Comparison of ENCODE assay signal across 14 mouse cellular contexts in the genomic region with DNA sequence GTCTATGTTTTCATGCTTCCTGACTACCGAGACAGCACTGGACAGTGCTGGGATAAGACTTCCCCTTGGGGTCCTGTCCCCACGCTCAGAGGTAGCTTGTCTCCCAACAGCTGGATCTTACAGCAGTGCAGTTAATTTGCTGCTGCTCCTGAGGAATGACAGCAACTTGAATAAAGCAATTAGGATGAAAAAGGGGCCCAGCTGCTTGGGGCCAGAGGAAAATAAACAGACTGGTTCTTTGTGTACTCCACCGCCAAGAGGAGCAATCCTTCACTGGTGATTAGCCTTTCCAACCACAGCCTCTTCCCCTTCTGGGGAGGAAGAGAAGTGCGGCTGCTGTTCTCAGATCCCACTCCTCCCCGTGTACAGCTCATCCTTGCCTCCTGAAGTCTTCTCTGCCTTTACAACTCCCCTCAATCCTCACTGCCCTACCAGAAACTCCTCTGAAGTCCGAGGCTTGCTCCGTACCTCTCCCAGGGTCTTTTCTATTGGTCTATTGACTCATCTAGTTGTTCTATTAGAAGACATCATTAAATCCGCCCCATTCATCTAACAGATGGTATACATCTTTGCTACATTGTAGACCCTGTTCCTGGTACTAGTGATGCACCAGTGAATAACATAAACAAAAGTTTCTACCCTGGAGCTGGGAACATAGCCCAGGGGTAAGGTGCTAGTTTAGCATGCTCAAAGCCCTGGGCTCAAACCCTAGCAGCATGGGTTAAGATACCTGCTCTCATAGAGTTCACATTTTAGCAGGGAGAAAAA. TPM values are rescaled to one million over a fixed set of nuclear protein-coding genes. Genes with fewer than 3 reads are reported as not detected.
DNase-seq lines count a peak whose midpoint lies in the region; ATAC-seq and TF ChIP-seq lines count a peak whose summit lies in the region.
"Had no signal": no experiment of that assay in that cellular context is flagged by ENCODE, and none has a peak within 500 bp of the region (broad histone marks: within the 10 kb centered on the region; RNA-seq: fewer than 3 reads in every experiment).

No protein-coding gene starts in this region.

- 10% methylated on average over 8 of the region's 8 CpGs for WGBS in kidney, embryonic 15.5 days

- no peaks in the 10 kb centered on the region for H3K9me3 ChIP-seq in kidney, embryonic 15.5 days (replicated peaks)
- H3K9me3 ChIP-seq: neural tube, embryonic 13.5 days had no signal

- H3K4me2 ChIP-seq in kidney, embryonic 15.5 days: peak overlapping the region; percentile 26; the same call in 1 of the 2 replicates
- H3K4me2 ChIP-seq: neural tube, embryonic 13.5 days had no signal

- no peak overlapping the region for H3K9ac ChIP-seq in kidney, embryonic 15.5 days
- H3K9ac ChIP-seq: neural tube, embryonic 13.5 days had no signal

- H3K4me3 ChIP-seq in gastrocnemius, adult 2 months: no peak overlapping the region
- H3K4me3 ChIP-seq in kidney, embryonic 15.5 days (replicated peaks): no peak overlapping the region
- H3K4me3 ChIP-seq: neural tube, embryonic 13.5 days had no signal

- H3K27me3 ChIP-seq in kidney, embryonic 15.5 days: peaks cover 19% of the 10 kb centered on the region

- intact Hi-C loops in gastrocnemius, adult 2 months (cut with DNase I): no loop called here
- intact Hi-C loops in gastrocnemius, postnatal 14 days (cut with DNase I; ENCODE audit: low total_unique reads): no loop called here

- no peak for DNase-seq in gastrocnemius, adult 2 months
- no peak for DNase-seq in gastrocnemius, postnatal 14 days
- peak; percentile 21 for DNase-seq in brain, embryonic 14.5 days (ENCODE audit: low read depth)
- DNase-seq in lung, postnatal 25 days (ENCODE audit: low spot score): peak; percentile 71
- no peak for DNase-seq in gastrocnemius, postnatal 10 days
- DNase-seq in layer of hippocampus, adult 9-10 months (ENCODE audit: low spot score): no peak

- peak; percentile 79 for ATAC-seq in kidney, embryonic 15.5 days (replicated peaks; ENCODE audit: low FRiP score)
- ATAC-seq in granulocyte monocyte progenitor cell, adult 5-6 weeks (replicated peaks; ENCODE audit: poor library complexity, severe bottlenecking): no peak
- ATAC-seq: forebrain, embryonic 16.5 days had no signal

- H3K27ac ChIP-seq in gastrocnemius, adult 2 months: peak overlapping the region; percentile 73
- peak overlapping the region; percentile 84 for H3K27ac ChIP-seq in kidney, embryonic 15.5 days
- H3K27ac ChIP-seq: neural tube, embryonic 13.5 days had no signal

- H3K36me3 ChIP-seq in kidney, embryonic 15.5 days: no peaks in the 10 kb centered on the region
- H3K36me3 ChIP-seq: neural tube, embryonic 13.5 days had no signal

- TF ChIP-seq CTCF in gastrocnemius, adult 2 months (IDR thresholded peaks at IDR 0.05): 0 out of 2 replicates have a peak, but pooled peaks have one; percentile 2
- peak; percentile 13; the same call in 1 of the 2 replicates for TF ChIP-seq CTCF in brain, embryonic 14.5 days (IDR thresholded peaks at IDR 0.05; ENCODE audit: borderline replicate concordance, extremely low read depth, insufficient read depth, insufficient read length)

- H3K4me1 ChIP-seq in kidney, embryonic 15.5 days: peaks cover 37% of the 10 kb centered on the region

- TF ChIP-seq POLR2A in brain, embryonic 14.5 days (IDR thresholded peaks at IDR 0.05; ENCODE audit: borderline replicate concordance, extremely low read depth, insufficient read depth, insufficient read length, poor library complexity, severe bottlenecking): no peak

RNA-seq across cellular contexts. Expression of a gene that starts 4.9 kb away (rescaled TPM):
- 10 to 100 TPM in 1 of 2 experiments, 1 to 10 TPM in 1; 7.8 to 19.5 TPM for total RNA-seq in gastrocnemius, adult 2 months (2021)
- 10 to 100 TPM in 1 of 2 experiments, 1 to 10 TPM in 1; 5.5 to 10.2 TPM for total RNA-seq in gastrocnemius, postnatal 14 days (2021)
- polyA plus RNA-seq in brain, embryonic 14.5 days (2012; rRNA removed): 0.57 and 0.66 TPM in 2 replicates
- 2.2 TPM in 2 replicates for polyA plus RNA-seq in kidney, embryonic 15.5 days (2015; fragmentation: Nextera tagmentation; extraction: Ambion mirVana)
- 0.85 TPM in 1 of 2 replicates, not detected in the other for total RNA-seq in granulocyte monocyte progenitor cell, adult 5-6 weeks (2014; fragmentation: Nextera tagmentation)
- 0.31 and 0.52 TPM in 2 replicates for total RNA-seq in granulocyte monocyte progenitor cell, adult 5-6 weeks (2017)
- total RNA-seq in gastrocnemius, postnatal 10 days (2021): 10 to 100 TPM in 1 of 2 experiments, 1 to 10 TPM in 1; 8.9 to 10.7 TPM

RNA-seq across cellular contexts. Expression of a gene that starts 11.7 kb away (rescaled TPM):
- total RNA-seq in gastrocnemius, adult 2 months (2021): 1 to 10 TPM; 3.1 to 3.3 TPM
- 1 to 10 TPM; 6.7 to 7.7 TPM for total RNA-seq in gastrocnemius, postnatal 14 days (2021)
- polyA plus RNA-seq in brain, embryonic 14.5 days (2012; rRNA removed): 7.1 and 8.0 TPM in 2 replicates
- 13.4 and 16.1 TPM in 2 replicates for polyA plus RNA-seq in kidney, embryonic 15.5 days (2015; fragmentation: Nextera tagmentation; extraction: Ambion mirVana)
- total RNA-seq in granulocyte monocyte progenitor cell, adult 5-6 weeks (2014; fragmentation: Nextera tagmentation): 0.21 TPM in 1 of 2 replicates, not detected in the other
- total RNA-seq in granulocyte monocyte progenitor cell, adult 5-6 weeks (2017): not detected in 2 replicates
- 10 to 100 TPM in 1 of 2 experiments, 1 to 10 TPM in 1; 7.2 to 11.5 TPM for total RNA-seq in gastrocnemius, postnatal 10 days (2021)
- total RNA-seq: megakaryocyte progenitor cell, adult 5-6 weeks had no signal

RNA-seq across cellular contexts. Expression of a gene that starts 25.7 kb away (rescaled TPM):
- 1 to 10 TPM in 1 of 2 experiments, under 1 TPM in 1; 0.43 to 1.1 TPM for total RNA-seq in gastrocnemius, adult 2 months (2021)
- under 1 TPM; 0.14 to 0.38 TPM for total RNA-seq in gastrocnemius, postnatal 14 days (2021)
- 6.8 and 10.3 TPM in 2 replicates for polyA plus RNA-seq in brain, embryonic 14.5 days (2012; rRNA removed)
- polyA plus RNA-seq in kidney, embryonic 15.5 days (2015; fragmentation: Nextera tagmentation; extraction: Ambion mirVana): 0.14 and 0.31 TPM in 2 replicates
- not detected in 2 replicates for total RNA-seq in granulocyte monocyte progenitor cell, adult 5-6 weeks (2014; fragmentation: Nextera tagmentation)
- not detected in 2 replicates for total RNA-seq in granulocyte monocyte progenitor cell, adult 5-6 weeks (2017)
- total RNA-seq in gastrocnemius, postnatal 10 days (2021): 1 to 10 TPM in 1 of 2 experiments, under 1 TPM in 1; 0.52 to 1.1 TPM
- total RNA-seq: megakaryocyte progenitor cell, adult 5-6 weeks had no signal

RNA-seq across cellular contexts. Expression of a gene that starts 36.2 kb away (rescaled TPM):
- not detected for total RNA-seq in gastrocnemius, adult 2 months (2021)
- total RNA-seq in gastrocnemius, postnatal 14 days (2021): not detected
- polyA plus RNA-seq in brain, embryonic 14.5 days (2012; rRNA removed): not detected in 2 replicates
- 3.1 and 4.3 TPM in 2 replicates for polyA plus RNA-seq in kidney, embryonic 15.5 days (2015; fragmentation: Nextera tagmentation; extraction: Ambion mirVana)
- not detected in 2 replicates for total RNA-seq in granulocyte monocyte progenitor cell, adult 5-6 weeks (2014; fragmentation: Nextera tagmentation)
- total RNA-seq in granulocyte monocyte progenitor cell, adult 5-6 weeks (2017): not detected in 2 replicates
- not detected for total RNA-seq in gastrocnemius, postnatal 10 days (2021)
- total RNA-seq: left cerebral cortex, postnatal 10 days; megakaryocyte progenitor cell, adult 5-6 weeks had no signal
- polyA plus RNA-seq: cortical plate, adult 2 months; forebrain, embryonic 16.5 days; neural tube, embryonic 13.5 days; urinary bladder, adult 2 months had no signal

RNA-seq across cellular contexts. Expression of a gene that starts 40.7 kb away (rescaled TPM):
- 10 to 100 TPM; 10.1 to 19.5 TPM for total RNA-seq in gastrocnemius, adult 2 months (2021)
- 10 to 100 TPM in 1 of 2 experiments, 1 to 10 TPM in 1; 9.1 to 13.2 TPM for total RNA-seq in gastrocnemius, postnatal 14 days (2021)
- polyA plus RNA-seq in brain, embryonic 14.5 days (2012; rRNA removed): 15.3 and 17.2 TPM in 2 replicates
- polyA plus RNA-seq in kidney, embryonic 15.5 days (2015; fragmentation: Nextera tagmentation; extraction: Ambion mirVana): 9.2 and 9.8 TPM in 2 replicates
- total RNA-seq in granulocyte monocyte progenitor cell, adult 5-6 weeks (2014; fragmentation: Nextera tagmentation): 11.3 and 14.7 TPM in 2 replicates
- total RNA-seq in granulocyte monocyte progenitor cell, adult 5-6 weeks (2017): 23.0 and 40.2 TPM in 2 replicates
- total RNA-seq in gastrocnemius, postnatal 10 days (2021): 10 to 100 TPM; 11.2 to 13.9 TPM

Comparison
In these comparisons a context has a peak if more than half of its experiments do, and no peak if none do; other contexts are left out.
1. DNase-seq: peak in brain, embryonic 14.5 days (single experiment) and lung, postnatal 25 days (single experiment); none in gastrocnemius, adult 2 months (single experiment), gastrocnemius, postnatal 14 days (single experiment), gastrocnemius, postnatal 10 days (single experiment) and layer of hippocampus, adult 9-10 months (single experiment).